Comparison of ENCODE assay signal across 16 mouse cellular contexts in the genomic region with DNA sequence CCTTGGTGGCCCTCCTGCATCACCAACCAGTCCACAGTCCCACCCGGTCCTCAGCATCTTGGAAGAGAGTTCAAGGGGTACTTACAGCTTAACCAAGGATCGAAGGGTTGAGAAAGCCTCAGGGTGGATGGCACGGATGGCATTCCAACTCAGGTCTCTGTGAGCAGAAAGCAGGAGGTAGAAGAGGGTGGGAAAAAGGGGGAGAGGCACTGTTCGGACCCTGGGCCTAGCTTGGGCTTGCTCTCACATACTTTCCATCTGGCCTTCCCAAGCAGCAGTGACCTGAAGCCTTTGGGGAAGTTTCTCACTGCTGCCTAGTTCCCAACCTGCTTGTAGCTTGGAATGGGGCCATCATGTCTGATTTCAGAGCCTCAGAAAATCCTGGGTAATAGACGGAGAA. TPM values are rescaled to one million over a fixed set of nuclear protein-coding genes. Genes with fewer than 3 reads are reported as not detected.
DNase-seq lines count a peak whose midpoint lies in the region; TF ChIP-seq lines count a peak whose summit lies in the region.
"Had no signal": no experiment of that assay in that cellular context is flagged by ENCODE, and none has a peak within 500 bp of the region (broad histone marks: within the 10 kb centered on the region; RNA-seq: fewer than 3 reads in every experiment).

No protein-coding gene starts in this region.

- no peak overlapping the region for H3K27ac ChIP-seq in MEL (ENCODE audit: control insufficient read depth, low read depth, low read length)
- peak overlapping the region; percentile 12; the same call in 1 of the 2 replicates for H3K27ac ChIP-seq in olfactory bulb, adult 2 months (ENCODE audit: insufficient read depth, low read depth, low read length)
- H3K27ac ChIP-seq: embryonic facial prominence, embryonic 13.5 days; forebrain, embryonic 10.5 days; forebrain, embryonic 12.5 days had no signal

- no peak for TF ChIP-seq EP300 in MEL (IDR thresholded peaks at IDR 0.05; ENCODE audit: low read depth in 1 of 2, low read length in 2 of 2)

- intact Hi-C loops in heart, postnatal 14 days (cut with DNase I) = no loop called here

- DNase-seq in heart, adult 11 months = peak; percentile 77
- DNase-seq in heart, postnatal 14 days = no peak
- peak; percentile 13 for DNase-seq in MEL (ENCODE audit: low read depth, low spot score)
- DNase-seq in right cerebral cortex, postnatal 14 days = no peak
- DNase-seq: adrenal gland, adult 8-10 months; adrenal gland, postnatal 14 days; adrenal gland, postnatal 36 days; B cell, adult 2 months; cerebellum, adult 11-12 months had no signal

- H3K9me3 ChIP-seq in MEL (replicated peaks; ENCODE audit: insufficient read depth, low read length) = no peaks in the 10 kb centered on the region
- H3K9me3 ChIP-seq: embryonic facial prominence, embryonic 13.5 days; embryonic facial prominence, embryonic 15.5 days; forebrain, embryonic 10.5 days; forebrain, embryonic 12.5 days; G1E had no signal

- H3K27me3 ChIP-seq in MEL (ENCODE audit: control insufficient read depth in 1 of 2, insufficient read depth in 2 of 2, low read length in 2 of 2) = peaks cover 1 to 2% of the 10 kb centered on the region in 2 experiments; a peak in 2 of 4 replicates
- H3K27me3 ChIP-seq: embryonic facial prominence, embryonic 13.5 days; embryonic facial prominence, embryonic 15.5 days had no signal

- no peaks in the 10 kb centered on the region for H3K79me2 ChIP-seq in MEL (ENCODE audit: control insufficient read depth, insufficient read depth, low read length, poor library complexity)

- no peak for TF ChIP-seq POLR2A in MEL (IDR thresholded peaks at IDR 0.05; ENCODE audit: control insufficient read depth in 1 of 2, insufficient read depth in 1 of 2, low read depth in 1 of 2, low read length in 2 of 2, poor library complexity in 1 of 2)
- no peak for TF ChIP-seq POLR2A in olfactory bulb, adult 2 months (IDR thresholded peaks at IDR 0.05; ENCODE audit: insufficient read depth, low read depth, low read length)

- peaks cover 0 to 2% of the 10 kb centered on the region in 2 experiments; a peak in 1 of 4 replicates for H3K36me3 ChIP-seq in MEL (ENCODE audit: control insufficient read depth in 1 of 2, insufficient read depth in 2 of 2, low read length in 2 of 2)
- H3K36me3 ChIP-seq: embryonic facial prominence, embryonic 13.5 days; embryonic facial prominence, embryonic 15.5 days; forebrain, embryonic 10.5 days; forebrain, embryonic 12.5 days; G1E had no signal

- peaks cover 0 to 7% of the 10 kb centered on the region in 2 experiments; a peak in 3 of 4 replicates for H3K4me1 ChIP-seq in MEL (ENCODE audit: control insufficient read depth in 1 of 2, insufficient read depth in 2 of 2, low read length in 2 of 2)
- H3K4me1 ChIP-seq in olfactory bulb, adult 2 months (ENCODE audit: control insufficient read depth, insufficient read depth, low read length) = peaks cover 35% of the 10 kb centered on the region

- no peak for TF ChIP-seq RAD21 in MEL (IDR thresholded peaks at IDR 0.05; ENCODE audit: low read depth, low read length)

- H3K4me3 ChIP-seq in MEL (ENCODE audit: control insufficient read depth in 1 of 2, insufficient read depth in 1 of 2, low read depth in 2 of 2, low read length in 2 of 2) = no peak overlapping the region
- H3K4me3 ChIP-seq in olfactory bulb, adult 2 months (ENCODE audit: insufficient read depth, low read depth, low read length) = no peak overlapping the region
- H3K4me3 ChIP-seq: embryonic facial prominence, embryonic 13.5 days; embryonic facial prominence, embryonic 15.5 days; erythroblast, embryonic 14.5 days; forebrain, embryonic 10.5 days; forebrain, embryonic 12.5 days had no signal

- H3K9ac ChIP-seq in MEL (ENCODE audit: control insufficient read depth, low read depth, low read length, poor library complexity, severe bottlenecking) = no peak overlapping the region
- H3K9ac ChIP-seq: embryonic facial prominence, embryonic 13.5 days; embryonic facial prominence, embryonic 15.5 days; forebrain, embryonic 12.5 days had no signal

- TF ChIP-seq CTCF in MEL (IDR thresholded peaks at IDR 0.05 in 2 of 3, conservative IDR thresholded peaks at IDR 0.05 in 1 of 3; ENCODE audit: control insufficient read depth in 1 of 3, insufficient read depth in 1 of 3, low read depth in 2 of 3, low read length in 3 of 3, poor library complexity in 1 of 3, severe bottlenecking in 1 of 3) = no peak
- no peak for TF ChIP-seq CTCF in olfactory bulb, adult 2 months (IDR thresholded peaks at IDR 0.05; ENCODE audit: insufficient read depth, low read depth, low read length)

- 82% methylated on average over 5 of the region's 5 CpGs for WGBS in olfactory bulb, adult 2 months

TF ChIP-seq in MEL, 35 proteins besides CTCF, POLR2A, EP300 and RAD21:
- TF ChIP-seq E2F4 (IDR thresholded peaks at IDR 0.05; ENCODE audit: borderline replicate concordance, low read depth, low read length) = no peak
- no peak for TF ChIP-seq MYB (IDR thresholded peaks at IDR 0.05; ENCODE audit: low read depth, low read length)
- no peak for TF ChIP-seq SIN3A (IDR thresholded peaks at IDR 0.05; ENCODE audit: low read length)
- no peak for TF ChIP-seq CHD1 (IDR thresholded peaks at IDR 0.05; ENCODE audit: low read depth, low read length)
- TF ChIP-seq RCOR1 (IDR thresholded peaks at IDR 0.05; ENCODE audit: low read depth, low read length) = no peak
TF ChIP-seq in MEL: peak in this region for 0.

RNA-seq across cellular contexts. Expression of a gene that starts 35.2 kb away (rescaled TPM):
- 1 to 10 TPM; 6.0 to 6.3 TPM for total RNA-seq in heart, postnatal 14 days (2021)
- total RNA-seq in MEL (2012; rRNA removed) = 14.4 and 16.9 TPM in 2 replicates
- 10 to 100 TPM in 1 of 2 experiments, not detected in 1; 23.1 TPM for polyA plus RNA-seq in MEL (2012; ENCODE audit: insufficient read depth in 1 of 2, insufficient read length in 2 of 2, low read depth in 1 of 2, low replicate concordance in 2 of 2, missing spikeins in 1 of 2)
- not detected in 2 replicates for polyA plus RNA-seq in olfactory bulb, adult 2 months (2012; ENCODE audit: insufficient read depth, insufficient read length, low replicate concordance, missing spikeins)

RNA-seq across cellular contexts. Expression of a gene that starts 41.8 kb away (rescaled TPM):
- total RNA-seq in heart, postnatal 14 days (2021) = 100 to 1,000 TPM; 140 to 142 TPM
- total RNA-seq in MEL (2012; rRNA removed) = 4.5 and 4.7 TPM in 2 replicates
- polyA plus RNA-seq in MEL (2012; ENCODE audit: insufficient read depth in 1 of 2, insufficient read length in 2 of 2, low read depth in 1 of 2, low replicate concordance in 2 of 2, missing spikeins in 1 of 2) = 1 to 10 TPM in 1 of 2 experiments, not detected in 1; 7.8 TPM
- polyA plus RNA-seq in olfactory bulb, adult 2 months (2012; ENCODE audit: insufficient read depth, insufficient read length, low replicate concordance, missing spikeins) = 34.2 and 262 TPM in 2 replicates

Comparison
In these comparisons a context has a peak if more than half of its experiments do, and no peak if none do; other contexts are left out.
1. DNase-seq: peak in heart, adult 11 months (single experiment) and MEL (single experiment); none in heart, postnatal 14 days (0 of 2) and right cerebral cortex, postnatal 14 days (single experiment).
2. RNA of a gene that starts 41.8 kb away (total RNA-seq): 140 to 142 TPM in heart, postnatal 14 days; 4.5 to 4.7 TPM in MEL; every median in the first group is over 10 times any median in the second.